Mouse (Mus musculus): ENCODE data around the gene Cdk8.
"Not testable (repeated sequence)": the region's sequence is repeated elsewhere in the genome, so short reads cannot be mapped to it uniquely, and the experiment has no call there.

Cdk8 gene

DNA sequence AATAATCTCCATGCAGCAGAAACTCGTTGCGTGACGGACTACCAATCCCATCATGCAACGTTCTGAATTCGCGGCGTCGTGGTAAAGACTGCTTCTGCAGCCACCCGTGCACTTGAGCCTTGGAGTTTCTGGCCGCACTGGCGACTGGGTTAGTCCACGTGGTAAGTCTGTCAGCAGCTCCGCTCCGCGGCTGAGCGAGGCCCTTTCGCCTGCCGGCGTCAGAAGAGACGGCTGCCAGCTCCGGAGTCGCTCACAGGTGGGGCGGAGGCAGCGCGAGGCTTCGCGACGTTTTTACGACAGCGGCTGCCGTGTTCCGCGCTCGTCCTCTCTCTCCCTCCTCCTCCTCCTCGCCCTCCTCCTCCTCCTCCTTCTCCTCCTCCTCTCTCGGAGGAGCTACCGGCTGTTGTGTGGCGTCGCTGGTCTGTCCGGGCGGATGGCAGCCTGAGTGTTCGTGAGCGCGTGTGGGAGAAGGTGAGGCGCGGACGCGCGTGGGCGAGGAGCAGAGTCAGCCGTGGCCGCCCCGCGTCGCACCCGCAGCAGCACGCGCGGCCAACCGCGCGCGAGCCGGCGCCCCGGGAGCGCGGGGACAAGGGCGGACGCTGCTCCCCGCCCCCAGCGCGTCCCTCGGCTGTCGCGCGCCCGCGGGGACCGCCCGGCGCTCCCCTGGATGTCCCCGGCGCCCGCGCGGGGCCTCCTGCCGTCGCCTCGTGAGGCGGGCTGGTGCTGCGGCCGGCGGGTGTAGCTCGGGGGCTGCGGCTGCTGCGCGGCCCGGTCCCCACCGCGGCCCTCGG is at the start of gene Cdk8:
TSS of gene Cdk8 (plus strand) at position 367 of the 791 bp plus-strand sequence.
- DNase-seq (ENCODE audit: extremely low read depth, low read depth, low spot score) = peak; percentile 46

DNA sequence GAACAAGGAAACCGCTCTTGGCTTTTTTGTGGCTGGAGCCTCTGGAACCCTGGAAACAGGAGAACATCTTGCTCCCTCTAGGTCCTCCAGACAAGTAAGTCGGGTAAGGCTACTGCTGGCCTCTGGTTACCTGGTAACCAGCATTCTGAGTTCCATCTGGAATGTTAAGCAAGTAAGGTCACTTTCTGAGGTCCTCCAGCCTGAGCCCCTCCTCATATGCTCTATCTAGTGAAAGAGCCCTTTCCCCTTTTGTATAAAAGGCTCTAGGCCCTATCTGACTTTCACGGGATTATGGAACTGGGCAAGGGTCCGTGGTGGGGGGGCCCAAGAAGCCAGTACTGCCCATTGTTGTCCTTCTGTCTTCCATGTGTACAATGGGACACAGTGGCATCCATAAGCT is 45.8 kb upstream of the Cdk8 start, which contains the start of gene 1700001J03Rik:
TSS of gene 1700001J03Rik (minus strand) at position 101 of the 400 bp plus-strand sequence.
- DNase-seq (ENCODE audit: extremely low read depth, low read depth, low spot score) = not testable (repeated sequence)

DNA sequence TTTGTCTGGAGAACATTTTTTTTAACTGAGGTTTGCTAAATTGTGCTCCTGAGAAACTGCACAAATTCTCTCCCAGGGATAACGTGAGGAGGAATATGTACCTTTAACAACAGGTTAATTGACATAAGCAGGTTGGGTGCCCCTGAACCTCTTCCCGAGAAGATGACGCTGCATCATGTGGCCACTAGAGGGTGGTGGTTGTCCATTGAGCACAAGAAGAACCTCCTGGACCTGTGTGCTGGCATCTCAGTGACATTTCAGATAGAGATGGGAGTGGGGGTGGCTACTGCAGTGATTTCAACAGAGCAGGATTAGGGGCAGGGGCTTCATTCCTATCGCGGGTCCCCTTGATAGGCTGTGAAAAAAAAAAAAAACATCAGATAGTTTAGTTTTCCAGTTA is 43.6 kb upstream of the Cdk8 start:
- DNase-seq (ENCODE audit: extremely low read depth, low read depth, low spot score) = not testable (repeated sequence)

DNA sequence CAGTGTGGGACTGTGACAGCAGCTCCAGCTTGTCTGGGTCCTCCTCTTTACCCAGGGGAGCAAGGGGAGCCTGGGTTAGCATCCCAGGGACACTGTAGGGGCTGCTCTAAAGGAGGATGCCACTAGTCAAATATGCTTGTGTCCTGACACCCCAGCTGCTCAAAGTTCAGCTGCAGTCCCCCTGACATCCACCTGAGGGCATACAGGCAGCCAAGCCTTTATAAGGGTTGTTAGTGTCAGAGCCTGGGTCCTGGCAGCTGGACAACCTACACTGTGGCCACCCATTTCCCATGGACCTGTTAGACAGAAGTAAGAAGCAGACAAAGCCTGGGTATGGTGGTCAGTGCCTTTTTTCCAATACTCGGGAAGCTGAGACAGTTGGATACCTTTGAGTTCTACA is 42.9 kb upstream of the Cdk8 start:
- DNase-seq (ENCODE audit: extremely low read depth, low read depth, low spot score) = no peak

DNA sequence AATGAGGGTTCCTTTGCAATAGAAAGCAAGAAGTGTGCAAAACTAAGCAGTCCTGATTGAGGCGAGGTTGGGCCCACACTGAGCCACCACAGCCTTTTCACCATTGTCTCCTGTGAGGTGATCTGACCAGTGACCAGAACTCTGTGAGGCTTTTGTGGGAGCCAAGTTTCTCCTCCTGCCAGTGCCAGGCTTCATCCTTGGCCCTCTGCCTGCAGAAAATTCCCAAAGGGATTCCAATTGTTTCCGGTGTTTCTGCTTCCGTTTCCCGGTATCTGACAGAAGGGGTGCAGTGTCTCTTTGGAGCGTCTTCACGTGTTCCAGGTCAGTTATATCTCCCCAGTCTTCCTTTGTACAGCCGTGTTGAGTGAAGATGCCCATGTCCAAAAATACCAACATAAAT is 42.3 kb upstream of the Cdk8 start:
- DNase-seq (ENCODE audit: extremely low read depth, low read depth, low spot score) = no peak

DNA sequence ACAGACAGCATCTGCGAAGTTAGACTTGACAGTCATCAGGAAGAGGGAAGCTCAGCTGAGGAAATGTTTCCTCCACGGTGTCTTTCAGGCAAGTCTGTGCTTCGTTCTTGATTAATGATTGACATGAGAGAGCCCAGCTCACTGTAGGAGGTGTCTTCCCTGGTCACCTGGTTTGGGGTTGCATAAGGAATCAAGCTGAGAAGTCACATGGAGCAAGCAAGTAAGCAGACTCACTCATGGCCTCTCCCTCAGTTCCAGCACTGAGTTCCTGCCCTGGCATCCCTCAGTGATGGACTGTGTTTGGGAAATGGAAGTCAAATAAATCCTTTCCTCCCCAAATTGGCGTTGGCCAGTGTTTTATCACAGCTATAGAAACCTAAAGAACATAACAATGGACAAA is 40.9 kb upstream of the Cdk8 start:
- DNase-seq (ENCODE audit: extremely low read depth, low read depth, low spot score) = no peak

DNA sequence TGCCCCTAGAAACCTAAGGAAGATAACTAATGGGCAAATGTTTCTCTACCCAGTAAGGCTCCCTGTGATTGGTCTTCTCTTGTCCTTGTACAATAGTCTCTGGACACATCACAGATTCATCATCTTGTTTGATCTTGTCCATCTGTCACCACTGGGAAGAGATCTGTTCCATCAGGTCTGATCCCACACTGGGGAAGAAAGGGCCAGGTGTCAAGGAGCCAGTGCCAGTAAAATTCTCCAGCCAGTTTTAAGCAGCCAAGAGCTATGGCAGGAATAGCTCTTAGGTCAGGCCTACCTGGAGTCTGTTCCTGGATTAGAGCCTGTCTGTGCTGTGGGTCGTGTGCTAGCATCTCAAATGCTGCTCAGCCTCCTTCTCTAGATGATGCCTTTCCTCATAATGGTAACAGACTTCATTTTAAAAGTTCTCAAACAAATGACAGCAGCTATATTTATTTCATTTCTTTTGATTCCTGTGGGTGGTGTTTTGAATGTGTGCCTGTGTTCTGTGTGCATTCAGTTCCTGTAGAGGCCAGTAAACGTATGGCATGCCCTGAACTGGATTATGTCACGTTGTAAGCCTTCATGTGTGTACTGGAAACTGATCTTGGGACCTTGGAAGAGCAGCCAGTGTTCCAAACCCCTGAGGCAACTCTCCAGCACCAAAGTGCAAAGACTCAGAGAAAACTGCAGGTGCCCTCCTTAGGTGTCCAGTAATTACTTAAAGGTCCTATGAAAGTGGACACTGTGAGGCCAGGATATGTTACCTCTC is 40.3 kb upstream of the Cdk8 start:
- no peak for DNase-seq (ENCODE audit: extremely low read depth, low read depth, low spot score)

DNA sequence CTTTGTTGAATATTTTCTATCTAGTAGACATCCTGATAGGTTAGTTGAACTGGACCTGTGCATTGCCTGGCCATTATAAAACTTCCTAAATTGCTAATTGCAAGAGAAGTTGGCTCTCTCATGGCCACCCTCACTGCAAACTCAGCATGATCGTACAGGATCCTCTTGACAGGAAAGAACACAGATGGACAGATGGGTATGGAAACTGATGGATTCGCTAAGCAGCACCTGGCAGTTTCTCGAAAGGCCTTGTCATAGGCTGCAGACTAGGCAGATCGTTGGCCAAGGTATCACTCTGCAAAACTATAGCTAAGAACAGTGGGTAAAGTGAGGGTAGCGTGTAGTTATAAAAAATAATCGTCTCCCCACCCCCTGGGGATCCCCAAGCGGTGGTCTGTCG is 37.7 kb upstream of the Cdk8 start:
- DNase-seq (ENCODE audit: extremely low read depth, low read depth, low spot score) = no peak

DNA sequence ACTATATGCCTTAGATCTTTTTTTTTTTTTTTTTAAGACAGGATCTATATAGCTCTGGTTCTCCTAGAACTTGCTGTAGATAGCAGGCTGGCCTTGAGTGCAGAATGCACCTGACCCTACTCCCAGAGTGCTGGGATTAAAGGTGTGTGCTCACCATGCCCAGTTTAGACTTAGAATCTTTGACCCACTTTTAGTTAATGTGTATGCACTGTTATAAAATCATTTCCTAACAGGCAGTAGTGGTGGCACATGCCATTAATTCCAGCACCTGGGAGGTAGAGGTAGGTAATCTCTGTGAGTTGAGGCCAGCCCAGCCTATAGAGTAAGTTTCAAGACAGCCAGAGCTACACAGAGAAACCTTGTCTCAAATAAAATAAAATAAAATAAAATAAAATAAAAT is 32.0 kb upstream of the Cdk8 start:
- no peak for DNase-seq (ENCODE audit: extremely low read depth, low read depth, low spot score)

DNA sequence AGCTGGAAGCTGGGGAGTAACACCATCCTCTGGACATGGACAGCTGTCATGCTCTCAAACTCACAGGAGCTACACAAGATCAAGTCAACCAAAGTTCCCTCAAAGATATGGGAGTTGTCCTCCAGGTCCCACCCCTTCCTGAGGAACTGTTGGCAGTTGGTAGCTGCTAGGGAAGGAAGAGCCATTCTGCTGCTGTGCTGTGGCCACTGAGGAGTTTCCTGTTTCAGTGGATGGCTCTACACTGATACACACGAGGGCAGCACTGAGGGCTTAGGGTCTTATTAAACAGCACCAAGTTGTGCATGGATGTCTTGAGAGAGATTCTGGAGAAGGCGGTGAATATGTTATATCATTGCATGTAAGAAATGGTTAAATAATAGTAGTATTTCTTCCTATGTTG is 31.5 kb upstream of the Cdk8 start:
- DNase-seq (ENCODE audit: extremely low read depth, low read depth, low spot score) = no peak

DNA sequence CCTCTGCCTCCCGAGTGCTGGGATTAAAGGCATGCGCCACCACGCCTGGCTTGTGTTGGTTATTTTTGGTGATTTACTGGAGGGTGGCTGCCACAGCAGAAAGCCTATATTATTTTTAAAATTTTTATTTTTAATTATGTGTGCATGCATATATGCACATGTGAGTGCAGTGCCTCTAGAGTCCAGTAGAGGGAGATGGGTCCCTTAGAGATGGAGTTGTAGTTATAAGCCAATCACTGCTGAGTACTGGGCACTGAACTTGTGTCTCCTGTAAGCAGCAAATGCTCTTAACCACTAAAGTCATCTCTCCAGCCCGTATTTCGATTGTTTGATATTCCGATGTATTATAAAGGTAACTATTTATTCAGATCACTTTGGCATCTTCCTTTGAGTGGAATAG is 30.4 kb upstream of the Cdk8 start:
- DNase-seq (ENCODE audit: extremely low read depth, low read depth, low spot score) = no peak

DNA sequence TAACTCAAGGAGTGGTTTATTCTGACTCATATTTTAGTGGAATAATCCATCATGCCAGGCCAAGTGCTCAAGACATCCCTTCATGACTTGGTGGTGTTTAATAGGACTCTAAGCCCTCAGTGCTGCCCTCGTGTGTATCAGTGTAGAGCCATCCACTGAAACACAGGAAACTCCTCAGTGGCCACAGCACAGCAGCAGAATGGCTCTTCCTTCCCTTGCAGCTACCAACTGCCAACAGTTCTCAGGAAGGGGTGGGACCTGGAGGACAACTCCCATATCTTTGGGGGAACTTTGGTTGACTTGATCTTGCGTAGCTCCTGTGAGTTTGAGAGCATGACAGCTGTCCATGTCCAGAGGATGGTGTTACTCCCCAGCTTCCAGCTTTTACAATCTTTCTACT is 27.1 kb upstream of the Cdk8 start:
- DNase-seq (ENCODE audit: extremely low read depth, low read depth, low spot score) = no peak

DNA sequence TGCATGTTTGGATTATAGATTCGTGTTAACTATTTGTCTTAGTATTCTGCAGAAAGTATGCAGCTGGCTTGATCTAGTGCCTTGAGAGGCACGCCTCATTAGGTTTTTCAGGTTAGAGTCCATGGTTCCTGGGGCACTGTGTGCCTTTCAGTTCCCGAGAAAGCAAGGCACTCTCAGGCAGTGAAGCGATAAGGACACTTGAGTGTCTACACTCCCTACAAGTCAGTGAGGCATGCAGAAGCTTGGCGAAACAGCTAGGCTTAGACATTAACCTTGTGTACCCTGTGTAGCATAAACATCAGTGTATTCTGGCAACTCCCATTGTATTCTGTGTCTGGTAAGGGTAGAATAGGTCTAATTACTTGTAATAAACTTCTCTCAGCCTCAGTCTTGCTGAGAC is 25.5 kb upstream of the Cdk8 start:
- no peak for DNase-seq (ENCODE audit: extremely low read depth, low read depth, low spot score)

DNA sequence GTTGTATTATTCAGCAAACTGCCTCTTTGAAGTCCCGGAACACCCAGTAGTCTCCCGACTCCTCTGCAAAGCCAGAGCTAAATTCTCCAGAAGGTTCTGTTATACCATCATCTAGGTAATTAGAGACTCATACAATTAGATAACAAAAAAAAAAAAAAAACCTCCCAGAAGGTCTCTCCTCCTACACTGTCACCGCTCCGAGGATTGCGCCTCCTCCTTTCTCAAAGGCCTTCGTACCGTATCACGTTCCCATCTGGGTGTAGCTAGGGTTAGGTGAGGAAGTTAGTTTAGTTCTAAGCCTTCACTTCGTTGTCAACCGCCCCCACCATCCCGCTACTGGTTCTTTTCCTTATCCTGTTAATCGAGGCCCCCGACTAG is 10.5 kb upstream of the Cdk8 start:
- no peak for DNase-seq (ENCODE audit: extremely low read depth, low read depth, low spot score)

DNA sequence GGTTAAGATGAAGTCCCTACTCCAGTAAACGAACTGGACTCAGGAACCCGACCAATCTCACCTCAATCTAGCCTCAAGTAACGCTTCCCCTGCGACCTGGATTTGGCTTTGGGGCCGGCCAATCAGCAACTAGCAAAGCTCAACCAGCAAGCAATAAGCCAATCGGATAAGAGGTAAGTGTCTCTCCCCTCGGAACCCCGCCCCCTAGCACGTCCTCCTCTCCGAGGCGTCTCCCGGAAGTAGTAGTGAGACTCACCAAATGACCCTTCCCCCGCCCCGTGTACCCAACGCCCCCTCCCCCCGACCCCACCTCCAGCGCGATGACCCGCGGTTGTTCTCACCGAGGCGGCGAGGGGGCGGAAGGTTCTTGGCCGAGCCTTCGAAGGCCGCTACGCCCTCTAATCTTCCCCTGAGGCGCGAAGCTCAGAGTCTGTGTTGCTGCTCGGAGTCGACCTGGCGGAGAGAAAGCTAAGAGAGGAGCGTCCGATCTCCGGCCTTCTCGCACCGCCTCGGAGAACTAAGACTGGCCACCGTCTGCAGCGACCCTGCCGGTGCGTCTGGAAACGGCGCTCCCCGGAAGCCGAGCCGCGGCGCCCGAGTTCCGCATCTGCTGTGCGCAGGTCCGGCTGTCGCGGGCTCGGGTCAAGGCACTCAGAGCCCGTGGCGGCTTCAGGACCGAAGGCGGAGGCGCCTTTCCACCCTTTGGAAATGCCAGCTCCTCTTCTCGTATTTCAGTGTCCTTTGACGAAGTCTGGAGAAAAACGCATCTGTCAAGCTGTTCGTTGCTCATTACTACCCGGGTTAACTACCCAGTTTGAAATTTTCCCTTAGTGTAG is 9.9 kb upstream of the Cdk8 start, which contains the start of gene Rnf6:
TSS of gene Rnf6 (minus strand) at position 677 of the 836 bp plus-strand sequence.
- DNase-seq (ENCODE audit: extremely low read depth, low read depth, low spot score) = peak; percentile 81

DNA sequence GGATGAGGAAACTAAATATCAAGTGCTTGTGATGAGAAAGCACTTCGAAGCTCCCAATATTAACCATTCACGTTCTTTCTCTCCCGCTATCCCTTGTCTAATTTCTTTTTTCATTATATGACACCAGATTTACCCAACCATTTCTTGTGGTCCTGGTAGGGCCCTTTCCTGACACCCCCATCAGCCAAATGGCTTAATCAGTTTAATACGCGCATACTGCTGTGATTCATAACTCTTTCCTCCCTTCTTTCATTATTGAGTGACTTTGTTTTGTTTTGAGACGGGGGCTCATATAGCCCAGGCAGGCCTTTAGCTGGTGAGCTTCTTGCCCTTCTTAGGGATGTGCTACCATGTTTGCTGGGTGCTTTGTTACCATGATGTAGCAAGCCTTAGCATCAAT is 9.3 kb upstream of the Cdk8 start:
- no peak for DNase-seq (ENCODE audit: extremely low read depth, low read depth, low spot score)

DNA sequence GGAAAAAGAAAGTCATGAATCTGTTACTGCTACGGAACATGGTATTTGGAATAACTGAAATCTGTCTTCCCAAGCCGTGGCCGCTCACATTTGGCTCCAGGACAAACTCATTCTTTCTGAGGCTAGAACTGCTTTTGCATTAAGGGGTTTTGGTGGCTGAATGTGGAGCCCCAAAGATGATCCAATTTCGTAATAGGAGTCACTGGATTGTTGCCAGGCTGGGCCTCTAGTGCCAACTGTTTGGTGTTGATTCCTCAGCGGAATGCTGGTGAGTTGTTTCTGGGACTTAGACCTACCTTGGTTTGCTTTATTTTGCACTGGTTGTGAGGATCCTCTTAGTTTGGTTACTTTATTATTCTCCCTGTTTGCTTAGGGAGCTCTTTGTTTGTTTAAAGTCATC is 7.2 kb upstream of the Cdk8 start:
- no peak for DNase-seq (ENCODE audit: extremely low read depth, low read depth, low spot score)

DNA sequence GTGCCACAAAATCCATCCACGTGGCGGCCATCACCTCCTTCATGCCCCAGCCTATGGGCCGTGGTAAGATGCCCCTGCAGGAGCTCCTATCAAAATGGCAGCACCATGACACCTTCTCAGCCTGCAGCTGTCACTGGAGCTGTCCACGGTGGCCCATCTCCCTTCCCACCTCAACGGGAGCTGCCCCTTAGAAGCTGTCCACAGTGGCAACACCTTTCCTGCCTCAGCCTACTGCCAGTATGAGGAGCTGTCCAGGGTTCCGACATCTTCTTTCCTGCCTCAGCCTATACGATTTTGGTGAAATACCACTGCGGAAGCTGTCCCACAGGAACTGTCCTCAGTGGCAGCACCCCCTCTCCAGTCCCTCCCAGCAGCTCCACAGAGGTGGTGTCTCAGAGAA is 3.5 kb upstream of the Cdk8 start:
- no peak for DNase-seq (ENCODE audit: extremely low read depth, low read depth, low spot score)

DNA sequence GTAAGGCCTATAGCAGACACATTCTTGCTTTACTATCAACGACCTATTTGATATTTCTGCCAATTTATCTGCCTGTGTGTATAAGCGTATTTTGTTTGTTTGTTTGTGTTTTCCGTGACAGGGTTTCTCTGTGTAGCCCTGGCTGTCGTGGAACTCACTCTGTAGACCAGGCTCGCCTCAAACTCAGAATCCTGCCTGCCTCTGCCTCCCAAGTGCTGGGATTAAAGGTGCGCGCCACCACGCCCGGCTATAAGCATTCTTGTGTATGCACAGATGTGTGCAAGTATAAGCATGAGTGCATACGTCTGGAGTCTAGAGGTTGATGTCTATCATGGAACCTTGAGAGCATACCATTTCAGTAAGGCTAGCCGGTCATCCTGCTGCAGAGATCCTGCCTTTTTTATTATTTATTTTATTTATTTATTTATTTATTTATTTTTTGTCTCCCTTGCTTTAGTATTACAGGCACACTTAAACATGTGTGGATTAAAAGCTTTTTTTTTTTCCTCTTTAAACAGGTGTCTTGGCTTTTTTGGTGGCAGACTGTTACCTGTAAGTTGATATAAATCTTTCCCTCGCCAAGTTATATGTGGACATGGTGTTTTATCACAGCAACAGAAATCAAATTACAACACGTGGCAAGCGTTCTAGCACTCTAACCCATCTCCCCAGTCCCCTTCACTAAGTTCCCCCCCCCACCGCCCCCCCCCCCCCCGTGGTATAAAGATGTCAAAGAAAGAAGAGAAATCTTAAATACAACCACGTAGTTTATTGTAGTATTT is 970 bp upstream of the Cdk8 start:
- DNase-seq (ENCODE audit: extremely low read depth, low read depth, low spot score) = no peak

DNA sequence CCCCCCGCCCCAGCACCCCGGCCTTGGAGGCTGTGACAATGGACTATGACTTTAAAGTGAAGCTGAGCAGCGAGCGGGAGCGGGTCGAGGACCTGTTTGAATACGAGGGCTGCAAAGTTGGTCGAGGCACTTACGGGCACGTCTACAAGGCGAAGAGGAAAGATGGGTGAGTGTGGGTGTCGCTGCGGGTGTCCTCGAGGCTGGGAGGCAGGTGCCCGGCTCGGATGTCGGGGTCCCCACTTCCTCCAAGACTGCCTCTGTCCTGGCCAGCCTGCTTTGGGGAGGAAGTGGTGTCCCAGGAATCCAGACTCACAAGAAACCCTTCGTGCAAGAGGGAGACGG is 596 bp downstream of the Cdk8 start:
- DNase-seq (ENCODE audit: extremely low read depth, low read depth, low spot score) = no peak

All from fat pad, adult 2 months (tissue).